In genomic region chr15:25445361-25446154, GRCm38 (mm10) we compare ENCODE assay signal across 9 mouse cellular contexts. TPM values are rescaled to one million over a fixed set of nuclear protein-coding genes. Genes with fewer than 3 reads are reported as not detected.
DNase-seq lines count a peak whose midpoint lies in the region; ATAC-seq lines count a peak whose summit lies in the region.
"Had no signal": no experiment of that assay in that cellular context is flagged by ENCODE, and none has a peak within 500 bp of the region (broad histone marks: within the 10 kb centered on the region; RNA-seq: fewer than 3 reads in every experiment).

No protein-coding gene starts in this region.

- H3K27me3 ChIP-seq in embryonic facial prominence, embryonic 12.5 days, result no peaks in the 10 kb centered on the region
- H3K27me3 ChIP-seq in midbrain, embryonic 11.5 days (ENCODE audit: control insufficient read depth, insufficient read depth, low read length), result no peaks in the 10 kb centered on the region

- peak overlapping the region; percentile 46; the same call in 1 of the 2 replicates for H3K27ac ChIP-seq in embryonic facial prominence, embryonic 12.5 days
- H3K27ac ChIP-seq in midbrain, embryonic 11.5 days (ENCODE audit: low read depth, low read length), result no peak overlapping the region
- H3K27ac ChIP-seq: left cerebral cortex, adult 2 months had no signal

- H3K9me3 ChIP-seq in embryonic facial prominence, embryonic 12.5 days, result no peaks in the 10 kb centered on the region
- H3K9me3 ChIP-seq in midbrain, embryonic 11.5 days (ENCODE audit: control insufficient read depth, low read length), result no peaks in the 10 kb centered on the region

- 6% methylated on average over 17 of the region's 17 CpGs for WGBS in embryonic facial prominence, embryonic 12.5 days
- 3% methylated on average over 17 of the region's 17 CpGs for WGBS in midbrain, embryonic 11.5 days

- DNase-seq in adrenal gland, adult (ENCODE audit: inconsistent age in 2 of 2, low spot score in 1 of 2), result peak; percentile 9 to 45
- no peak for DNase-seq in adrenal gland, postnatal 25 days
- DNase-seq in kidney, adult 11 months, result peak; percentile 40
- peak; percentile 89 for DNase-seq in midbrain, embryonic 11.5 days (ENCODE audit: low spot score, missing footprints)
- no peak for DNase-seq in left cerebral cortex, adult 8-10 months (ENCODE audit: low spot score in 2 of 2)
- DNase-seq in left cerebral cortex, adult 9 months (ENCODE audit: low spot score in 2 of 2), result no peak
- DNase-seq in c-Kit-positive CD71-positive TER-119-positive erythroid progenitor cells, embryonic 14.5 days (ENCODE audit: low spot score), result no peak

- 0 out of 2 replicates have a peak overlapping the region, but pooled peaks have one; percentile 15 for H3K4me3 ChIP-seq in embryonic facial prominence, embryonic 12.5 days
- no peak overlapping the region for H3K4me3 ChIP-seq in midbrain, embryonic 11.5 days (ENCODE audit: low read depth, low read length)
- H3K4me3 ChIP-seq: left cerebral cortex, adult 2 months had no signal

- H3K4me1 ChIP-seq in embryonic facial prominence, embryonic 12.5 days, result peaks cover 15% of the 10 kb centered on the region
- 0 out of 2 replicates have a peak, but pooled peaks cover 7% of the 10 kb centered on the region for H3K4me1 ChIP-seq in midbrain, embryonic 11.5 days (ENCODE audit: control insufficient read depth, insufficient read depth, low read length)

- peak overlapping the region; percentile 37 for H3K4me2 ChIP-seq in embryonic facial prominence, embryonic 12.5 days (replicated peaks)
- H3K4me2 ChIP-seq in midbrain, embryonic 11.5 days, result peak overlapping the region; percentile 22; the same call in 1 of the 2 replicates

- H3K36me3 ChIP-seq in embryonic facial prominence, embryonic 12.5 days, result no peaks in the 10 kb centered on the region
- H3K36me3 ChIP-seq in midbrain, embryonic 11.5 days (ENCODE audit: control insufficient read depth, insufficient read depth, low read length), result no peaks in the 10 kb centered on the region

- H3K9ac ChIP-seq in embryonic facial prominence, embryonic 12.5 days, result no peak overlapping the region
- no peak overlapping the region for H3K9ac ChIP-seq in midbrain, embryonic 11.5 days (ENCODE audit: low read length)

- peak; percentile 66 for ATAC-seq in embryonic facial prominence, embryonic 12.5 days (ENCODE audit: insufficient number of reproducible peaks, insufficient read depth, low FRiP score, low TSS enrichment)
- peak; percentile 67 for ATAC-seq in midbrain, embryonic 11.5 days (ENCODE audit: low FRiP score)

RNA-seq across cellular contexts. Expression of gene Basp1, which starts 32.0 kb away (rescaled TPM):
- 5.2 and 5.8 TPM in 2 replicates for total RNA-seq in adrenal gland, postnatal 25 days (2021)
- polyA plus RNA-seq in embryonic facial prominence, embryonic 12.5 days (2016; fragmentation: Nextera tagmentation; extraction: Ambion mirVana), result 146 and 177 TPM in 2 replicates
- polyA plus RNA-seq in midbrain, embryonic 11.5 days (2014; fragmentation: Nextera tagmentation; extraction: Ambion mirVana), result 186 and 217 TPM in 2 replicates
- total RNA-seq in left cerebral cortex, adult 8-10 months (2022), result 100 to 1,000 TPM; 508 to 561 (median 536) TPM

Comparison
In these comparisons a context has a peak if more than half of its experiments do, and no peak if none do; other contexts are left out.
1. DNase-seq: peak in adrenal gland, adult (2 of 2), kidney, adult 11 months (single experiment) and midbrain, embryonic 11.5 days (single experiment); none in adrenal gland, postnatal 25 days (single experiment), left cerebral cortex, adult 8-10 months (0 of 2), left cerebral cortex, adult 9 months (0 of 2) and c-Kit-positive CD71-positive TER-119-positive erythroid progenitor cells, embryonic 14.5 days (single experiment).
2. RNA of gene Basp1, which starts 32.0 kb away (total RNA-seq): 508 to 561 TPM in left cerebral cortex, adult 8-10 months; 5.2 to 5.8 TPM in adrenal gland, postnatal 25 days; every median in the first group is over 10 times any median in the second.